Mouse (Mus musculus): ENCODE results near the gene Gbp8.

- no peak for TF ChIP-seq POLR2A (IDR thresholded peaks at IDR 0.05; ENCODE audit: low read depth, low read length)
- no peak for TF ChIP-seq CTCF (IDR thresholded peaks at IDR 0.05; ENCODE audit: borderline replicate concordance, insufficient read depth, low read length)
These were observed 79.1 kb downstream of the Gbp8 start for GRCm38 (mm10) chr5:105060224-105060623.
